Mouse (Mus musculus) heart, adult 18-20 months (tissue): ENCODE results near the gene Cmss1. TPM values are rescaled to one million over a fixed set of nuclear protein-coding genes. Genes with fewer than 3 reads are reported as not detected.

Experiments used
- DNase-seq, 2 experiments: peaks; one replicate each; pipeline ENCODE4 v3.0.0; 2021 to 2022; ENCODE audit warnings: mixed read lengths in 1 of 2
- long read RNA-seq, 2 experiments: library from polyadenylated mRNA; stranded (forward); transcript quantifications; one replicate each; pipeline ENCODE4 v2.0.0; 2021
- total RNA-seq, 2 experiments: library from RNA; stranded (reverse); gene quantifications; 2 replicates each; pipeline ENCODE4 v1.2.3; 2021

Gene Cmss1
- 10 to 100 TPM; 70.2 to 79.9 TPM for total RNA-seq
- long read RNA-seq, experiment 1, transcript Cmss1-203 (2 exons, 529 nt), result major isoform, 11 of 82 reads
- long read RNA-seq, experiment 1, partial matches to known transcripts, result 6 of 82 reads
- long read RNA-seq, experiment 1, other reads (novel, unspliced or antisense), result 65 of 82 reads
- long read RNA-seq, experiment 2, partial matches to known transcripts, result 0 of 56 reads
- long read RNA-seq, experiment 2, other reads (novel, unspliced or antisense), result 54 of 56 reads

DNA sequence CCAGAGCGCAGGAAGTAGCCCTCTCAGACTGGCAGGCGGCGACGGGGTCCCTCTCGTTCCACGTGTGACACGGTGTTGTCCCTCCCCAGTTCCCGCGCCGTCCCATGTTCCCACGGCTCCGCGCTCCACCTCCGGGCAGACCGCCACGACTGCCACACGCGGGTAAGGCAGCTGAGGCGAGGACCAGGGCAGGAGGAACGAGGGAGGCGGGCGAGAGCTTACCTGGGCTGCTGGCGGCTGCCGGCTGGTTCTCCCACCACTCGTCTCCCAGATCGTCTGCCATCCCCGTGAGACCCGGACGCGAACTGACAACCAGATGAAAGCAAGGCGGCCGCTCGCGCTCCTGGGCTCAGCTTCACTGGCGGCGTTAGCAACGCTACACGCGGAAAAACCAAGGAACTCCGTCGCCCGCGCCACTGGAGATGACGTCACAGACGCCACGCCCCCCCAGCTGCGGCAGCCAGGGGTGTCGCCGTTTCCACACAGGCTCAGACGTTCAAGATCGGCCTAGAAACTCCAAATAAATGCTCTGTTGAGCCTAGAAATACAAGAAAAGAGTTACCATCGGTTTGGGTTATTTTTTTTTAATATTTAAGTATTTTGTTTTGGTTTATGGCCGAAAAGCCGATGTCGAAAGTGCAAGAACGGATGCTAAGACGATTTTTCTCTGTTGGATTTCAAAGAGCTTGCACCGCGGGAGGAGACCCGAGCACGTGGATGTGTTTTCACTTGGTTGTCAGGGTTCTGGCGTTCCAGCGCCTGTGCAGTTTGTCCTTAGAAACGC is at the start of gene Cmss1:
Cmss1 (minus strand) TSS at position 421 of the 784 bp plus-strand sequence.
- peak; percentile 81 to 90 for DNase-seq

DNA sequence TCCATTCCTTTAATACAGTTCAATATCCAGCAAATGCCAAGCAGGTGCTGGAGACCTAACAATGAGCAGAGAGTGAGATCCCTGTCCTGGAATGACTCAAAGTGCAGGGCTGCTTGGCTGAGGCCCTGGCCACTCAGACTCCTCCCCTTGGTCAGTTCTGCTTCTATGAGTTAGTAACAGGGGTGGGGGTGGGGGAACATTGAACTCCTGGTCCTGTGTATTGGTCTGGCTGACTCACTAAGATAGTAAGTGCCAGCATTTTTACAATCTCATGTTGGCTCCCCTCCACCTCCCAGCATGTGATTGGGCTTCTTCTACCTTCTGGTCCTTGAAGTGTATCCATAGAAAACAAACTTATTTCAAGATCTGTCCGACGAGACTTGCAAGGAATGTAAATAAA is 43.2 kb upstream of the Cmss1 start:
- no peak for DNase-seq

DNA sequence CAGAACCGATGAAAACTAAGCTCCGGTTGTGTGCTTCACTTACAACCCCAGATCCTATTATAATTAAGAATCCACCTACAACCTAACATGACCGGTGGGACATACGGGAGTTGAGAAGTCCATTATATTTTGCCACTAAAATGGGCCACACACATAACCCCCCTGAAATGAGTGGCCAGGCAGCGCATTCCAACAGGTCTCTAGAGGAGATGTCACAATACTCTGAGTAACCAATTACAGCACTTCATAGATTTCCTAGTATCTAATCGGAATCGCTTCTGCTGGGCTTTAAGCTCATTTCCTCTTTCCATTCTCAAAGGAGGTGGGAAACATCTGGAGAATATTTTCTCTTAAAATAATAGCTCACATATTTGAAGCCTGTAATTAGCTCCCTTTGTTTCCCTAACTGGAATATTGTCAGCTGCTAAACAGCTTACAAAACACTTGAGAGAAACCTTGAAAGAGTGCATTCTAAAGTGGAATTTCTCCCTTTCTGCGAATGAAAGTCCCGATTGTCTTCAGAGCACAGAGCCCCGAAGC is 34.8 kb upstream of the Cmss1 start:
- peak; percentile 17 to 18 for DNase-seq

DNA sequence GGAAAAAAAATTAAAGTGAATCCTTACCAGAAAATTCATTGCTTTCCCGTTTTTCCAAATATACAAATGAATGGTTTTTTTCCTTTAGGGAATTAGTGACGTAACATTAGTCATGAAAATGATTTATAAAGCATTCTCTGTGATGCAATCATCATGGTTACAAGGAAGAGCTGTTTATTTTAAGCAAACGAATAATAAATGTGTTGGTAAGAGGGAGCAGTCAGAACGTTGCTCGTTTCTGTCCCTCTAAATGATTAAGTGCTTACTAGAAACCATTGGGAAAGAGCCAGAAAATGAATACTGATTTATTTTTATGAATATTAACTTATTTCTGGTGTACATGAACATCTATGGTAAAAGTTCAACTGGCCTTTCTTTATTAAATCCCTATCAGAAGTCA is 28.1 kb upstream of the Cmss1 start:
- DNase-seq, result no peak

DNA sequence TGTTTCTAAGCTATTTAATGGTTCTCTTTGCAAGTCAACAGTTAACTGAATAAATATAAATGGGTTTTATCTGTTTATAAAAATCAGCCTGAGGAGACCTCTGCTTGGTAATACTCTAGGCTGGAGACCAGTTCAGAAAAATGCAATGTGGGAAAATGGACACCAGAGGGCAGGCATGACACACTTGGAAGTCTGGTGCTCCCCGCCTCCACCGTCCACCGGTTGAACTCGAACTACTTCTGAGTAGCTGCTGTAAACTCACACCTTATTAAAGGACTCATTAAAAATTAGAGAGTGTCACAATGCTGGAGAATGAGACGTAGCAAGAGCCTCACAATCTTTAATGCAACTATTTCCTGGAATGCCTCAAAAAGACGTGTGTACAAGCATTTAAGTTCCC is 27.5 kb upstream of the Cmss1 start:
- DNase-seq, result peak; percentile 71 to 86

DNA sequence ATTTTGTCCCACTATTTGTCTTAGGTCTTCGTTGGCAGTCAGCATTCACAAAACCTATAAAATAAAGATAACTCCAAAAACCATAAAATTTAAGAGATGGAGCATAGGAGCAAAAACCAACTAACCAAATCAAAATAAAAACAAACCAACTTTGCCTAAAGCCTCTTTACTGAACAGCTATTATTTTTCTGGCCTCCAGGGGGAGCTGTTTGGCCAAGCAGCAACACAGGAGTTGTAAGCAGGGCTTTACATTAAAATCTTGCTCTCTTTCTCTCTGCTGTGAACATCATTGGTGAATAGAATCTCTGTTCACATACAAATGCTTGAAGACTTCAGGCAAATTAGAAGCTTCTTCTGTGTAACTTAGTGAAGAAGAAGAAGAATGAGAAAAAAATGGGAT is 5.1 kb upstream of the Cmss1 start:
- DNase-seq, result peak in 1 of 2 experiments; percentile 61

DNA sequence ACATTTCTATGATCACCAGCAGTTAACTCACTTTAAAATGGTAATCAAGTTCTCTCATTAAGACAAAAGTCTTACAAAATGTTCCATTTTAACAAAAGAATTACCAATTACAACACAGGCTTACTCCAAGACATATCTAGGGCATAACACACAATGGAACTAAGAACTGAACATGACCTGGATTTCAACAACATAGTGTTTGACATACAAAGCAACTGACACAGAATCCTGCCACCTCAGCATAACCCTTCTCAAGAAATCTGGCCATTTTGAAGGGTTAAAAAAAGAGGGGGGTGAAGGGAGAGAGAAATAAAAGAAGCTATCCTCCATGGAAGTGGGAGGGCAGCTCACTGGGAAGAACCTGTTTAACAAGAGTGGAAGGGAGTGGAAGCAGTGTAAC is 5.6 kb downstream of the Cmss1 start:
- no peak for DNase-seq

DNA sequence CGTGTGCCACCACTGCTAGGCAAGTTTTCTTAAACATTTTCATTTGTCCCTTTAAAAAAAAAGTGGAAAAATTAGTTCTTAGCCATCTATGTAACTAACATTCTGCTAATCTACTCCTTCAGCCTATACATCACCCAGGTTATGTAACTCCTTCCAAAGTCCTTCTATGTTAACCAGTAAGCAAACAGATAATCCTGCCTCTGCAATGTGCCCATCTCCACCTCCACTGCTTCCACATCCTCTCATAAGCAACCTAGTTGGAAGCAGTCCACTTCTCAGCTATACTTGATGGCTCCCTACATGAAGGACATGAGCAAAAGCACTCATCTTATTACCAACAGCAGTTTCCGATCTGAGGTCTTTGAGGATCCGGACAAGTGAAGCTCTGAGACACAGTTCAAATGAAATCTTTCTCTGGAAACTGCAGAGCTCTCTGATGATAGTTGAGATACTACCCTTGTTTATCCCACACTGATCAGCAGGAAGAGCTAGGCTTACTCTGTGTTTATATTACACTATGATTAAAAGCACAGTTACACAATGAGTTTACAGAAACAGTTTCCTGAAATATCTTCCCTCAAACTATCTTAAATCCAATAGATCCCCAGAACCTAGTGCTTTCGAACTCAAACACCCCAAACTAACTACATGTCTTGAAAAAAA is 9.2 kb downstream of the Cmss1 start:
- no peak for DNase-seq

DNA sequence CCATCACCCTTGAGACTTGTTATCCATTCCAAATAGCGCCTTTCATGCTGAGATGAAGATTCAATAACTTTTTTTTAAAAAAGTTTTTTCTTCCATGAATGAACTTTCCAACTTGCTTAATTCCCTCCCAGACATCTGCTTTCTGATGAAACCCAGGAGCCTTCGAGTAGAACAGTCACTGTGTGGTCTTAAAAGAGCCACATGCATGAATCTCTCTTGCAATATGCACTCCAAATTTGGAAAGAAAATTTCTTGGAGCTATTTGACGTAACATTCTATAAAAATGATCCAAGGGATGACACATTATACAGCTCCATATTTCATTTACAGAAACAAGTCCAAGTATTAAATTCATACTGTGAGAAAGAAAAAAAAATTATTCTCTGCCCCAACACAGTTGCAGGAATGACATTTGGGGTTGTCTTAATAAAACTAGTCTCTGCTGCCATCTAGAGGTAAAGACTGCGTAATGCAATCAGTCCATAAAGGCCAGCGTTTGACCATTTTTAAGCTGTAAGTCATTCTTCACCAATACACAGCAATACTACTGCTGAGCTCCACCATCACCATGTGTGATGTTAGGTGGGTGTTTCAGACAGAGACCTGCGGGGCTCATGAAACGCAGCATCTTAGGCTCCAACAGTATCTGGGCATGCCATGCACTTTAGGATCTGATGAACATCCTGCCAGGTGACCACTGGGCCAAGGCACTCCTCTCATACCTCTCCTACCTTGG is 13.1 kb downstream of the Cmss1 start:
- peak; percentile 50 to 72 for DNase-seq

DNA sequence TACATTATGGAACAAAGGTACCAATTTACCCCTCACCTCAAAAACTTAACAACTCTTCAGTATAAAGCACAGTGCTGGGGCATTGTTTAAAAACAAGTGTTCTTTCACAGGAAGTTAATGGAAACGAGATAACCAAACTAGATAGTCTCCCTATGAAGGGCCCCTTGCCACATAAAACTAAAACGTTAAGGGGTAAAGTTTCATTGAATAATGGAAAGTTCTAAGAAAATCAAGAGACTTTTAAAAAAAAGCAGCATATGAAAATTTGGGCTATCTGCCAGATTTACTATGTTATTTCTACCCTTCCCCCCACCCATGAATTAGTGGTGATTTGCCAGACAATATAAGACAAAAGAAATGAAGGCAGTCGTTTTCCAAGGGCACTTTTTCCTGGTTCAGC is 21.5 kb downstream of the Cmss1 start:
- no peak for DNase-seq

DNA sequence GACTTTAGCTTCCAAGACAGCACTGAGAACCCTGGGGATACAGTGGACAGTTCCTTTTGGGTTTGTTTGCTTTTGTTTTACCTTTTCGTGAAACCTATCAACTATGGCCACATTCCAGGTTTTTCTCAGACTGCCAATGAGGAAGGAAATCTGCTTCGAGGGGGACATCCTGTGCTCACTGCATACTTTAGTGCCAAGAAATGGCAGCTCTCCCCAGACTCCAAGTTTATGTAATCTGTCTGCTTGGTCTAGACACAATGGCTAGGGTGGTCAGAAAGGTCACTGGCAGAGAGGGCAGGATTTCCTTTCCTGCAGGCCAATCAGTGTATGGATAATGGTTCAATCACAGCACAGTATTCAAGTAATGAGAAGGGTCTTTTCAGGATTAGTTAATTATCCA is 24.7 kb downstream of the Cmss1 start:
- peak in 1 of 2 experiments; percentile 58 for DNase-seq

DNA sequence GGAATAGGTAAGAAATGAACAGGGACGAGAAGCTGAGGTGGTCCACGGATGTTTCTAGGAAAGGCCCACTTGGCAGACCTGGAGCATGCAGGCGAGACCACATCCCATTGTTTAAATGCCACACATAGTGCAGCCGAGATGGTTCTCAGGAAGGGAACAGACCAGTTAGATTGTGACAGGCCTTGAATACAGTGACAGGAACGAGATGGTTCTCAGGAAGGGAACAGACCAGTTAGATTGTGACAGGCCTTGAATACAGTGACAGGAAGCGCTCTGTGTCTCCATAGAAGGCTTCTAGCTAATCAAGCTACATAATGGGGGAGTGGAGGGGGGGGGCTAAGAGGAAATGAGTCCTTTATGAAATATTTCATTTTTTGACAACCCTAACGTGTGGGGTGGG is 26.6 kb downstream of the Cmss1 start:
- DNase-seq, result no peak

DNA sequence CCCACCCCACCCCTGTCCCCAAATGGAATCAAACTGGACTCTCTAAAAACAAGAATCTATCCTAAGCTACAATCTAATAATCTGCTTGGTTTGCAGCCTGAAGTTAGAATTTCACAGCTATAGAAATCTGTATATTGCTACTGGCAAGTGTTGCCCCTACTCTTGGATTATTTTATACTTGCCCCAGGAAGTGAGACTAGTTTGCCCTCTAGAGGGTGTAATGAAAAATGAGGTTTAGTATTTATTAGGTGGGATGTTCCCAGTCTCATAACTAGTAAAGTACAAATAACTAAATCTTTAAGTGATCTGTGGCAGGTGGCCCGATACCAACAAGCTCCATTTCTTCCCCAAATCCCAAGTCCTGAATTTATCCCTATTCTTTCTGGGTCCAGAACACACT is 29.1 kb downstream of the Cmss1 start:
- DNase-seq, result no peak

DNA sequence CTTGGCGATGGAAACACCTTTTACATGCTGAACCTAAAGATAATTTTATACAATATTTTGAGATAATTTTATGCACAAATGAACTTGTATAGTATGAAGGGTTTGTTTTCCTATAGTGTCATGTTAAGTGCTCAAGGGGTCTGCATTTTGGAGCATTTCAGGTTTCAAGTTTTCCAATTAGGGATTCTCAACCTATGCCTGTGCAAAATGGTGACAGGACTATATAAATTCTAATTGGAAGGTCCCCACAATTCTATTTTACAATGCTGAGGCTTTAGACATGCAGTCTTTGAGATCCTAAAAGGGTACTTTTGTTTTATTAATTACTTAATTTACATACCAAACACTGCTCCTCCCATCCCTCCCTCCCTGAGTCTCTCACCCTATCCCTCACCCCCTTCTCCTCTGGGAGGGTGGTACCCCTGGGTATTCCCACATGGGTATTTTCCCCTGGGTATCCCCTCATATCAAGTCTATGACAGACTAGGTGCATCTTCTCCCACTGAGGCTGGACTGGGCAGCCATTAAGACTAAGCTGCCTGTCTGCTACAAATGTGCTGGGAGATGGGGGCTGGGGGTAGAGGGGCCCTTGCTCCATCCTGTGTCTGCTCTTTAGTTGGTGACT is 30.8 kb downstream of the Cmss1 start:
- DNase-seq, result no peak

DNA sequence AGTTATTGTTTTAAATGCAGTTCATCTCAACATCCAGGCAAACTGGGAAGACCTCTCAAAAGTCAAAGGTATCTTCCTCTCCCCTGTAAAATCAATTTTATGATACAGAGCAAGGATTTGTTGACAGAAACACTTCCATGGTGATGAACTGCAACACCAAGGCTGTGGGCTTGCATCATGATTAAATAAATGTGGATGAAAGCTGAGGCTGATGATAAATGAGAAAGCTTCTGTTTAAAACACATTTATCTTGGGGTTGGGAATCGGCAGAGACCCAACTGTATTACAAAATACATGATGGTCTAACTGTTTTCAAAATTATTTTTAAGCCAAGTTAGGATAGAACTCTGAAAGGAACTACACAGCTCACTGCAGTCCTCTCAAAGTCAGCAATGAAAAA is 32.8 kb downstream of the Cmss1 start:
- DNase-seq, result peak in 1 of 2 experiments; percentile 42

DNA sequence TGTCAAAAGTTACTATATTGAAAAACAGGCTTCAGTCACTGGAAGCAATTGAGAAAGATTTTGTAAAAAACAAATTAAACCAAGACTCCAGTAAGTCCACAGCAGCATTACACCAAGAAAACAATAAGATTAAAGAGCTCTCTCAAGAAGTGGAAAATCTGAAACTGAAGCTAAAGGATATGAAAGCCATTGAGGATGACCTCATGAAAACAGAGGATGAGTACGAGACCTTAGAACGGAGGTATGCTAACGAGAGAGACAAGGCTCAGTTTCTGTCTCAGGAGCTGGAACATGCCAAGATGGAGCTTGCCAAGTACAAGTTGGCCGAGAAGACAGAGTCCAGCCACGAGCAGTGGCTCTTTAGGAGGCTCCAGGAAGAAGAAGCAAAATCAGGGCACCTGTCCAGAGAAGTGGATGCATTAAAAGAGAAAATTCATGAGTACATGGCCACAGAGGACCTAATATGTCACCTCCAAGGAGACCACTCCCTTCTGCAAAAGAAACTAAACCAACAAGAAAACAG is 35.8 kb downstream of the Cmss1 start:
- DNase-seq, result peak in 1 of 2 experiments; percentile 49

DNA sequence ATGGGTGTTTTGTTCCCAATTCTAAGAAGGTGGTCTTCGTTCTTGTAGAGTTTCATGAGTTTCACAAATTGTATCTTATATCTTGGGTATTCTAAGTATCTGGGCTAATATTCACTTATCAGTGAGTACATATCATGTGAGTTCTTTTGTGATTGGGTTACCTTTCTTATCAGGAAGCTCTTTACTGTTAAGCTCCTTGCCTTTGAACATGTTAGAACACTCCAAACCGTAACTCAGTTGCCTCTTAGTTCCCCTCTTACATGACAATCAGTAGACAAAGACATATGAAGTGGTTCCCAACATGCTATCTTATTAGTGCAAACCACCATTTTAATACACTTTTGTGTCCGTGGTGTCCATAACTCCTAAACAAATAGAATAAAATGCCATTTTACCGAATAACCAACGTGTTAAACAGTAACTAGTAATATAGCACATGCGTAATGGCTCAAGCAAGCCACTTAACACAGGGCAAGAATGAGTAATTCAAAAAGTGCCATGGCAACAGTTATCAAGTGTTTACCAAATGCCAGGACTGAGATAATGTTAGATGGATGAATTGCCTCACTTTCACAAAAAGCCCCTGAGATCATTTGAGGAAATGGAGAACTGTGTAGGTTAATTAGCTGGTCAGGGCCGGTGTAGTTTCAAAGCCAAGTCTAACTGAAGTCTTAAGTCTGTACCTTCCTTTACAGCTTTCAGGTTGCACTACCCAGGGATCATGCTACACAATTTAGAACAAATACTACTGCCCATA is 37.8 kb downstream of the Cmss1 start:
- no peak for DNase-seq

DNA sequence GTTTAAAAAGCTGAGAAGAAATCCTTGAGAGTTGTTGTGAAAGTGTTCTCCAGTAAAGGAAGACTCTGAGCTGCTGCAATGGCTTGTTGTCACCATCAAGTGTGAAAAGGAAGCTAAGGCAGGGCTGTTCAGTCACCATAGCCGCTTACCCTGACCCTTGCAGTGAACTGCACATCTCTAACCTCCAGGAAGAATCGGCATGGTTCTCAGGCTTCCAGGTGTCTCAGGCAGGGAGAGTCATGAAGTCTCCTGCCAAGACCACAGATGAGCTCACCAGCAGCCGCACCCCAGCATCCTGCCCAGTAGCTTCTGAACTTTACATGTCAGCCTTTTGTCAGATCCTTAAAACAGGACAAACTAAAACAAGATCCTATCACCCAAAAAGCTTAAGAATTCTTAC is 40.4 kb downstream of the Cmss1 start:
- DNase-seq, result no peak

DNA sequence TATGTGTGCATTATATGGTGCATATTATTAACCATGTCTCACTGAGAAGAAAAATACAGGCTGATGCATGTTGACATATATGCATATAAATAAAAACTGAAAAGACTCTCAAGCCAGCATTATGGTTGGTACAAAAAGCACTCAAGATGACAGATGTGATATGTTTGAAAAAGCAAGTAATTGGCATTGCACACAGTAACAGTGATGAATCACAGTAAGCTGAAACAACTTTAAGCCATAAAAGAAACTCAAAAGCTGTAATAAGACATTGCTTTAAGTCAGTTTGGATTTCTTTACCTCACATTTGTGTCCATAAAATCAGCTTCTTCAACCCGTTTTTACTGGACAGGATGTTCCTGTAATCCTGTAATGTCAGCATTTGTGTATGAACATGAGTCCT is 41.9 kb downstream of the Cmss1 start:
- DNase-seq, result no peak

DNA sequence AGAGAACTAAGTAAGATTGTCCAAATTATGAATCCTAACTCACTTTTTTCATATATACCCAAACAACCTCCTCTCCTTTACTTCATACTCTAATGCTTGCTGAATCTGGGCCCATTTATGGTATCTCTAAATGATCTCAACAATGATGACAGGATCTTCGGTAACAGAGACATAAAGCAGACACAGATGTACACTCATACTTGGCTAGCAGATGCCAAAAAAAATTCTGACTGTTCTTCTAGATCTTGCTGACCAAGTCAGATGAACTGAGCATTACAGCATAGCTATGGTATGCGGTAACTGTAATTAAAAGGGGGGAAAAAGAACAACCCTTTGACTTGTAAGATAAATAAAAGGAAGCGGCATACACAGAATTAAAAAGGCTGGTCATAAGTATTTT is 43.2 kb downstream of the Cmss1 start:
- DNase-seq, result no peak

DNA sequence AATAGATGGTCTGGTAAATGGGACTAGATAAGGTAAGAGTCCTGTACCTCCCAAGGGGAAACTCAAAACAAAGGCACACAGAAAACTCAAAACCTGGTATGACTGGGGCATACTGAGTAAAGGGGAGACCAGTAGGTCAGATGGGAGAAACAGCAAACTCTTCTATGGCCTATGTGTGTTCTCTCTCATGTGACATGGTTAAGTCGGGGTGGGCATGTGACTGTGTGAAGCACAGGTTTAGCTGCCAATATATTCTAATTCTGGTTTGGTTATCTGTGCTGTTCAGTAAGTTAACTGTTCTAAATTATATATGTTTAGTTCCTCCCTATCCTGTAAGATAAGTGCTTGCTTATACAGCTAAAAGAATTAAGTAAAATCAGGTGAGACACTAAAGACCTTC is 46.5 kb downstream of the Cmss1 start:
- no peak for DNase-seq
